Mouse (Mus musculus) neural tube, embryonic 11.5 days (tissue): ENCODE results near the gene Otud4. TPM values are rescaled to one million over a fixed set of nuclear protein-coding genes. Genes with fewer than 3 reads are reported as not detected.

Source experiments
- ATAC-seq: fragments of 200-750 bp; cut with Nextera tagmentation; 2 replicates; pipeline ENCODE4 v1.8.0; 2017; ENCODE audit warnings: moderate number of reproducible peaks, mild to moderate bottlenecking, moderate TSS enrichment, moderate library complexity; ENCODE audit not compliant: insufficient read depth, low FRiP score, low TSS enrichment
- DNase-seq: peaks from one replicate; pipeline ENCODE4 v3.0.0-alpha.2; 2015; ENCODE audit warnings: low spot score
- H3K27ac ChIP-seq: fragments of 300-500 bp; sonication (generic); 2 replicates; pipeline ENCODE4 v1.5.1; 2014; ENCODE audit warnings: low read depth, mild to moderate bottlenecking, low read length
- H3K27me3 ChIP-seq: fragments of 300-500 bp; sonication (generic); 2 replicates; pipeline ENCODE4 v1.6.1; 2014; ENCODE audit warnings: mild to moderate bottlenecking, low read length, mixed read lengths; ENCODE audit not compliant: control insufficient read depth, insufficient read depth
- H3K36me3 ChIP-seq: fragments of 300-500 bp; sonication (generic); 2 replicates; pipeline ENCODE4 v1.6.1; 2014; ENCODE audit warnings: mild to moderate bottlenecking, low read length, moderate library complexity, mixed read lengths; ENCODE audit not compliant: control insufficient read depth, insufficient read depth
- H3K4me1 ChIP-seq: fragments of 300-500 bp; sonication (generic); 2 replicates; pipeline ENCODE4 v1.6.1; 2014; ENCODE audit warnings: low read length, mixed read lengths; ENCODE audit not compliant: control insufficient read depth, insufficient read depth
- H3K4me2 ChIP-seq: fragments of 300-500 bp; sonication (generic); 2 replicates; pipeline ENCODE4 v1.6.1; 2014; ENCODE audit warnings: low read depth, mild to moderate bottlenecking, moderate library complexity
- H3K4me3 ChIP-seq: fragments of 300-500 bp; sonication (generic); 2 replicates; pipeline ENCODE4 v1.5.1; 2014; ENCODE audit warnings: low read depth, low read length
- H3K9ac ChIP-seq: fragments of 300-500 bp; sonication (generic); 2 replicates; pipeline ENCODE4 v1.6.1; 2014; ENCODE audit warnings: mild to moderate bottlenecking, low read length
- H3K9me3 ChIP-seq: fragments of 300-500 bp; sonication (generic); 2 replicates; pipeline ENCODE4 v1.6.1; 2016; ENCODE audit warnings: low read length; ENCODE audit not compliant: control insufficient read depth
- WGBS: fragments of 180-500 bp; shearing (Covaris S2); extraction: QIAGEN DNeasy Blood & Tissue Kit; methylation state at CpG from one replicate; pipeline ENCODE4 v1.1.7; 2014; 5-methylcytosine and 5-hydroxymethylcytosine counted together
- polyA plus RNA-seq: library from polyadenylated mRNA; unstranded; fragments of >200 nt; fragmentation: Nextera tagmentation; extraction: Ambion mirVana; gene quantifications from 2 replicates; pipeline ENCODE4 v1.2.1, GENCODE M21; 2014

Otud4 gene
- polyA plus RNA-seq, 1 experiment from 2014 or later: 25.8 TPM

DNA sequence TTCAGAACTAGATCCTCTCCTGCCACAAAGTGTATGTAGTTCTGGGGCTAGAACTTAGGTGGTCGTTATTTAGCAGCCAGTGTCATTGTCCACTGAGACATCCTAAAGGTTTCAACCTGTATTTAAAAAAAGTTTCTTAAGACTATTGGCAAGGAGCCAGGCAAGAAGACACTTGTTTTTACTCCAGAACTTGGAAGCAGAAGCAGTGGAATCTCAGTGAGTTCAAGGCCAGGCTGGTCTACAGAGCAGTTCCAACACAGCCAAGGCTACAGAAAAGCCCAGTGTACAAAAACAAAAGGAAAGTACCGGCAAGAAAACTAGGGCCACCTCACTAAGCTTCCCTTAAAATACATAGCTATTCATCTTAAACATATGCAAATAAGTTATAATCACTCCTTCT is 53.1 kb downstream of the Otud4 start:
- Histone ChIP-seq H3K4me3 (no peak overlapping the region), H3K9ac (no peak overlapping the region), H3K27me3 (no peaks in the 10 kb centered on the region), H3K4me1 (no peaks in the 10 kb centered on the region), H3K9me3 (no peaks in the 10 kb centered on the region), H3K27ac (no peak overlapping the region), H3K36me3 (peaks cover 17% of the 10 kb centered on the region), H3K4me2 (no peak overlapping the region)
- no peak for ATAC-seq
- WGBS: 88% methylated on average over 2 of the region's 2 CpGs
- DNase-seq: no peak

DNA sequence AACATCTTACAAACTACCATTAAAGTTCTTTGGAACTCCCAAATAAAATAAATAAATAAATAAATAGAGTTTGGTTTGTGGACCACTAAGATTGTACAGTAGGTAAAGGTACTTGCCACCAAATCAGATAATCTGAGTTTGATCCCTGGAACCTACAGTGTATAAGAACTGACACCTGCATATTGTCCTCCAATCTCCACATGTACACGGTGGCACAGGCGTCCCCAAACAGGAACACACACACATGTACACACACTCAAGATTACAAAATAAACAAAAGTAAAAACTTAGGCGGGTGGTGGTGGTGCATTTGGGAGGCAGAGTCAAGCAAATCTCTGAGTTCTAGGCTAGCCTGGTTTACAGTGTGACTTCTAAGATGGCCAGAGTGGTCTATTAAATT is 67.3 kb downstream of the Otud4 start:
- Histone ChIP-seq H3K4me3 (no peak overlapping the region), H3K27me3 (no peaks in the 10 kb centered on the region), H3K27ac (no peak overlapping the region), H3K9me3 (no peaks in the 10 kb centered on the region), H3K36me3 (peaks cover 10% of the 10 kb centered on the region), H3K9ac (no peak overlapping the region), H3K4me1 (no peaks in the 10 kb centered on the region), H3K4me2 (no peak overlapping the region)
- ATAC-seq (no peak), DNase-seq (no peak)
- WGBS: 92% methylated on average over 3 of the region's 3 CpGs

DNA sequence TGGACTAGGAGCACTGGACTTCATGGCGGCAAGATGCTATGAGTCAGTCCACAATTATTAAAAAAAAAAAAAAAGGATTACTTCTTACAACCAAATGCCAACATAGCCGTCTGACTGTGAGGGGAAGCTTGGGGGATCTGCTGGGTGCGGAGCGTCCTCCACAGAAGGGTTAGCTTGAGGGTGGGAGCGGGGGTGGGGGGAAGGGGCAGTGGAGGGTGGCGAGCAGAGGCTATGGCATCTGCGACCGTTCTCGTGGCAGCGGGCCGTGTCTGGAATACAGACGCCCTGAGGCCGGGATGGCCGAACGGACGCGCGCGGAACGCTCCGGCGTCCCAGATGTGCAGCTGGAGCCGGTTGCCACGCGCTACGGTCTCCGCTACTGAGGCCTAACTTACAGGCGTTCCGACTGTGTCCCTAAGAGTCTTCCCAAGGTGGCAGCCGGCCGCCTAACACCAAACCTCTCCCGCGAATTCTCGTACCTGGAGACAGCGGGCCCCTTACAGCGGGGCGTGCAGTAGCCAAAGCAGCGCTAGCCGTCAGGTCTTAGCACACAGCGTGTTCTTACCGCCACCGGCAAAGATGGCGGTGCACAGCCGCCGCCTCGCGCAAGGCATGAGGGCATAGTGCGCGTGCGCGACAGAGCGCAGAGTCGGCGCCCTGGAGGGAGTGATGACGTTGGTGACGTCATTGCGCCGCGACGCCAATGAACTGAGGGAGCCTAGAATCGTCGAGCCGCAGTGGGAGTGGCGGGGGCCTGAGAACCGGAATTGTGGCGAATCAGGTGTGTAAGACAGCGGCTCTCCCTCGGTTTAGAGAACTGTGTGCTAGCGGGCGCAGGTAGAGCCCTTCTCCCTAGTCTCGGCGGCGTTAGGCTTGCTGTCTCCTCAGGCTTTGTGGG is 71.9 kb downstream of the Otud4 start, which contains the start of the genes Abce1 and Anapc10:
Gene Abce1 (minus strand): TSS at position 677 of the 898 bp plus-strand sequence.
Gene Anapc10 (plus strand): TSS at position 757 of the 898 bp plus-strand sequence.
- Histone ChIP-seq H3K4me1 (0 out of 2 replicates have a peak, but pooled peaks cover 5% of the 10 kb centered on the region), H3K27ac (peak within 1 kb of the TSS; percentile 85), H3K4me2 (peak within 1 kb of the TSS; percentile 65), H3K36me3 (peaks cover 4% of the 10 kb centered on the region), H3K9ac (peak within 1 kb of the TSS; percentile 85), H3K9me3 (no peaks in the 10 kb centered on the region), H3K27me3 (no peaks in the 10 kb centered on the region), H3K4me3 (peak within 1 kb of the TSS; percentile 92)
- peak; percentile 98 for ATAC-seq
- DNase-seq: peak; percentile 100
- WGBS: under 1% methylated on average over 73 of the region's 73 CpGs

DNA sequence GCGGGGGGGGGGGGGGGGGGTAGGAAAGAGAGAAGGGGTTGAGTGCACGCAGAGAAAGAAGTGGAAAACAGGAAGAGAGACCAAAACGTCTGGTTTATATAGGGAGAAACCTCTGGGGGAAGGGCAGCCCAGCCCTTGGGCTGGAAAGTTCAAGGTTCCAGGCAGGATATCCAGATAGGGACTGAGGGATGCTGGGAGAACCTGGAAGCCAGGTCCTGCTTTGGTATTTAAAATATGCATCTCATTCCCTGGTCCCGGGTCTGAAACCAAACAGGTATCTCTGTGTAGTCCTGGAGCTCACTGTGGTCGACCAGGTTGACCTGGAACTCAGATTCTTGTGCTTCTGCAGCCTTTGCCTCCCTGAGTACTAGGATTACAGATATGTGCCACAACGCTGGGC is 73.3 kb downstream of the Otud4 start:
- no peaks in the 10 kb centered on the region for H3K9me3 ChIP-seq
- H3K4me1 ChIP-seq: 0 out of 2 replicates have a peak, but pooled peaks cover 5% of the 10 kb centered on the region
- H3K4me3 ChIP-seq: no peak overlapping the region; the same call in 1 of the 2 replicates
- H3K27ac ChIP-seq: no peak overlapping the region
- no peak overlapping the region for H3K4me2 ChIP-seq
- H3K36me3 ChIP-seq: peaks cover 3% of the 10 kb centered on the region; the same call in 1 of the 2 replicates
- DNase-seq (no peak), ATAC-seq (no peak)
- H3K27me3 ChIP-seq: no peaks in the 10 kb centered on the region
- 66% methylated on average over 5 of the region's 6 CpGs for WGBS
- H3K9ac ChIP-seq: no peak overlapping the region

DNA sequence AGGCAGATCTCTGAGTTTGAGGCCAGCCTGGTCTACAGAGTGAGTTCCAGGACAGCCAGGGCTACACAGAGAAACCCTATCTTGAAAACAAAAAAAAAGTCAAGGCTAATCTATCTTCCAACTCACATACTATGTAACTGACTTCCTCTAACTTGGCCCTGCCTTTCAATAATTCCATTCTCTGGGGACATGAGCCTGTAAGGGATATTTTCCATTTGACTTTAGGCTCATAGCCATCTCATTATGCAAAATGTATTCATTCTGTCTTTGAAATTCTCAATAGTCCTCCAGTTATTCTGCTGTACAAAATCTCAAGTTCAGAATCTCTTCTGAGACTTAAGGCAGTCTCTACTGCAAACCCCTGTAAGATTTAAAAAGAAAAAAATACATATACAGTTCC is 82.1 kb downstream of the Otud4 start:
- no peak overlapping the region for H3K9ac ChIP-seq
- DNase-seq: no peak
- ATAC-seq: no peak
- no peaks in the 10 kb centered on the region for H3K4me1 ChIP-seq
- H3K9me3 ChIP-seq: no peaks in the 10 kb centered on the region
- no peak overlapping the region for H3K27ac ChIP-seq
- peaks cover 4% of the 10 kb centered on the region; the same call in 1 of the 2 replicates for H3K36me3 ChIP-seq
- H3K4me2 ChIP-seq: no peak overlapping the region
- no peak overlapping the region for H3K4me3 ChIP-seq
- no peaks in the 10 kb centered on the region for H3K27me3 ChIP-seq

DNA sequence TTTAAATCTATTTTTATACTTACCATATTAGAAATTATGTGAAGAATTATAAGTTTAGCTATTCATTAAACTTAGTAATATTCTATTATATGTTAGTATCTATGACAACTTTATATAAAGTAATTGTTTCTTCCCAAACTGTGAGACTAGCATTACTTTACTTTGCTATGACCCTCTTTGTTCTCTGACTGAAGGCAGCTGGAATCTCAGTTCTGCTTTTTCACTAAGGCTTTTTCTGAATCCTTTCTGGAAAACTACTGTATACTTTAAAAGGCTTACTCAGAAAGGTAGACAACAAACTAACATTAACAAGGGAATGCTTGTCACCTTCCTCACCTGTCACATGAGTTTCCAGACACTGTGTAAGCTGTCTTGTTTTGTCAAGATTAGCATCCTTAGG is 83.9 kb downstream of the Otud4 start:
- no peaks in the 10 kb centered on the region for H3K9me3 ChIP-seq
- no peak overlapping the region for H3K4me2 ChIP-seq
- DNase-seq (no peak), ATAC-seq (no peak)
- peaks cover 4% of the 10 kb centered on the region; the same call in 1 of the 2 replicates for H3K36me3 ChIP-seq
- no peak overlapping the region for H3K4me3 ChIP-seq
- H3K9ac ChIP-seq: no peak overlapping the region
- no peak overlapping the region for H3K27ac ChIP-seq
- no peaks in the 10 kb centered on the region for H3K27me3 ChIP-seq
- H3K4me1 ChIP-seq: no peaks in the 10 kb centered on the region

DNA sequence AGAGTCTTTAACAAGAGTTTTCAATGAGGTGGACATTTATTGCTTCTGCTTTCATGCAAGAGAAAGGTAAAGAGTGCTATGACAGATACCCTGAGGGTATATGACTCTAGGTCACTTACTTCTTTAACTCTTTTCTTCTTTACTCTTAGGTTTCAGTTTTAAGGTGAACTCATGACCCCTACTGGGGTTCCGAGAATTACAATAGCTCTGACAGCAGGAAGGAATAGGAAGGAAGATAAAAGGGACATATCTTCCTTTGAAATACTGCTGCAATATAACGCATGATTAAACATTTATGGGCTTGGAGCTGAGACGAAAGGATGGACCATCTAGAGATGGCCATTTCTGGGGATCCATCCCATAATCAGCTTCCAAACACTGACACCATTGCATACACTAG is 85.2 kb downstream of the Otud4 start:
- H3K27me3 ChIP-seq: no peaks in the 10 kb centered on the region
- WGBS: 24% methylated on average over 3 of the region's 3 CpGs
- no peak for DNase-seq

More for the DNA sequence above, 85.2 kb downstream of the Otud4 start:
- Histone ChIP-seq H3K4me3 (no peak overlapping the region), H3K9me3 (no peaks in the 10 kb centered on the region), H3K4me1 (no peaks in the 10 kb centered on the region), H3K4me2 (no peak overlapping the region), H3K36me3 (peaks cover 4% of the 10 kb centered on the region; the same call in 1 of the 2 replicates), H3K9ac (no peak overlapping the region), H3K27ac (no peak overlapping the region)
- ATAC-seq: no peak
